Mouse (Mus musculus): ENCODE data around the gene Fbxo44. TPM values are rescaled to one million over a fixed set of nuclear protein-coding genes. Genes with fewer than 3 reads are reported as not detected.

Gene Fbxo44
- polyA plus RNA-seq, 1 experiment from 2014 or later: 86.5 TPM

Other genes with a start within 250 kb of the Fbxo44 start
- gene Plod1, start 223.7 kb downstream of the Fbxo44 start, polyA plus RNA-seq (2016; fragmentation: Nextera tagmentation; extraction: Ambion mirVana): 30.5 and 31.2 TPM in 2 replicates
- 11.9 and 14.9 TPM in 2 replicates for gene 2510039O18Rik, start 219.6 kb downstream of the Fbxo44 start, polyA plus RNA-seq (2016; fragmentation: Nextera tagmentation; extraction: Ambion mirVana)
- 0.29 TPM in 1 of 2 replicates, not detected in the other for gene Nppb, start 174.7 kb downstream of the Fbxo44 start, polyA plus RNA-seq (2016; fragmentation: Nextera tagmentation; extraction: Ambion mirVana)
- 0.21 TPM in 1 of 2 replicates, not detected in the other for gene Nppa, start 159.8 kb downstream of the Fbxo44 start, polyA plus RNA-seq (2016; fragmentation: Nextera tagmentation; extraction: Ambion mirVana)
- 13.9 and 17.8 TPM in 2 replicates for gene Clcn6, start 121.7 kb downstream of the Fbxo44 start, polyA plus RNA-seq (2016; fragmentation: Nextera tagmentation; extraction: Ambion mirVana)
- 28.1 and 30.0 TPM in 2 replicates for gene Mthfr, start 121.4 kb downstream of the Fbxo44 start, polyA plus RNA-seq (2016; fragmentation: Nextera tagmentation; extraction: Ambion mirVana)
- 15.6 and 15.7 TPM in 2 replicates for gene Agtrap, start 72.5 kb downstream of the Fbxo44 start, polyA plus RNA-seq (2016; fragmentation: Nextera tagmentation; extraction: Ambion mirVana)
- 74.3 and 86.9 TPM in 2 replicates for gene Mad2l2, start 30.1 kb downstream of the Fbxo44 start, polyA plus RNA-seq (2016; fragmentation: Nextera tagmentation; extraction: Ambion mirVana)
- gene Draxin, start 29.8 kb downstream of the Fbxo44 start, polyA plus RNA-seq (2016; fragmentation: Nextera tagmentation; extraction: Ambion mirVana): 6.5 and 13.1 TPM in 2 replicates
- 11.0 and 15.6 TPM in 2 replicates for gene Fbxo6, start 8.3 kb downstream of the Fbxo44 start, polyA plus RNA-seq (2016; fragmentation: Nextera tagmentation; extraction: Ambion mirVana)
- gene Fbxo2, start 139 bp upstream of the Fbxo44 start, polyA plus RNA-seq (2016; fragmentation: Nextera tagmentation; extraction: Ambion mirVana): 3.3 and 4.6 TPM in 2 replicates
- gene Disp3, start 127.5 kb upstream of the Fbxo44 start, polyA plus RNA-seq (2016; fragmentation: Nextera tagmentation; extraction: Ambion mirVana): 3.7 and 10.7 TPM in 2 replicates

All from hindbrain, embryonic 10.5 days (tissue).